Mouse (Mus musculus): ENCODE measurements around the gene 2310007B03Rik. TPM values are rescaled to one million over a fixed set of nuclear protein-coding genes. Genes with fewer than 3 reads are reported as not detected.

2310007B03Rik gene
- polyA plus RNA-seq, 1 experiment from 2014 or later, result 6.2 TPM

- peaks cover 10% of the 10 kb centered on the region for H3K4me1 ChIP-seq (ENCODE audit: control insufficient read depth, insufficient read depth, low read length)
- peak; percentile 89 for ATAC-seq (ENCODE audit: low read depth)
- peak within 1 kb of the TSS; percentile 82 for H3K4me2 ChIP-seq (ENCODE audit: low read depth, low read length)
- peaks cover 39% of the 10 kb centered on the region for H3K27me3 ChIP-seq (replicated peaks; ENCODE audit: control insufficient read depth, insufficient read depth, low read length)
- no peaks in the 10 kb centered on the region for H3K9me3 ChIP-seq (ENCODE audit: control insufficient read depth, low read length)
- peak; percentile 78 for DNase-seq (ENCODE audit: low spot score)
- H3K27ac ChIP-seq (replicated peaks; ENCODE audit: low read depth, low read length), result no peak within 1 kb of the TSS; the same call in 1 of the 2 replicates
- H3K36me3 ChIP-seq (ENCODE audit: control insufficient read depth, insufficient read depth, low read length), result no peaks in the 10 kb centered on the region
- H3K4me3 ChIP-seq (ENCODE audit: low read depth, low read length), result peak within 1 kb of the TSS; percentile 48
- peak within 1 kb of the TSS; percentile 62 for H3K9ac ChIP-seq (ENCODE audit: low read depth, low read length)
- 0% methylated on average over 29 of the region's 39 CpGs for WGBS
Observed at GRCm38 (mm10) chr1:93101571-93102061, 59.1 kb downstream of the 2310007B03Rik start, which contains the start of gene Kif1a. Gene Kif1a, minus strand, starts transcription at chr1:93101951.

Other genes starting within 250 kb of the 2310007B03Rik start
- gene Capn10, start 226.6 kb downstream of the 2310007B03Rik start, polyA plus RNA-seq (2014; fragmentation: Nextera tagmentation; extraction: Ambion mirVana), result 24.4 and 28.2 TPM in 2 replicates
- 0.52 and 1.5 TPM in 2 replicates for gene Gpr35, start 210.1 kb downstream of the 2310007B03Rik start, polyA plus RNA-seq (2014; fragmentation: Nextera tagmentation; extraction: Ambion mirVana)
- not detected in 2 replicates for gene Aqp12, start 154.6 kb downstream of the 2310007B03Rik start, polyA plus RNA-seq (2014; fragmentation: Nextera tagmentation; extraction: Ambion mirVana)
- gene Kif1a, start 59.0 kb downstream of the 2310007B03Rik start, polyA plus RNA-seq (2014; fragmentation: Nextera tagmentation; extraction: Ambion mirVana), result 30.7 and 32.4 TPM in 2 replicates
- gene Agxt, start 25.7 kb downstream of the 2310007B03Rik start, polyA plus RNA-seq (2014; fragmentation: Nextera tagmentation; extraction: Ambion mirVana), result not detected in 2 replicates
- 0.56 and 3.0 TPM in 2 replicates for gene Crocc2, start 7.8 kb upstream of the 2310007B03Rik start, polyA plus RNA-seq (2014; fragmentation: Nextera tagmentation; extraction: Ambion mirVana)
- gene Sned1, start 74.9 kb upstream of the 2310007B03Rik start, polyA plus RNA-seq (2014; fragmentation: Nextera tagmentation; extraction: Ambion mirVana), result 16.7 and 17.1 TPM in 2 replicates
- gene Mterf4, start 145.0 kb upstream of the 2310007B03Rik start, polyA plus RNA-seq (2014; fragmentation: Nextera tagmentation; extraction: Ambion mirVana), result 21.4 and 22.5 TPM in 2 replicates
- 46.9 and 47.9 TPM in 2 replicates for gene Ppp1r7, start 181.9 kb upstream of the 2310007B03Rik start, polyA plus RNA-seq (2014; fragmentation: Nextera tagmentation; extraction: Ambion mirVana)
- gene Pask, start 182.5 kb upstream of the 2310007B03Rik start, polyA plus RNA-seq (2014; fragmentation: Nextera tagmentation; extraction: Ambion mirVana), result 11.3 and 12.8 TPM in 2 replicates
- gene Ano7, start 213.0 kb upstream of the 2310007B03Rik start, polyA plus RNA-seq (2014; fragmentation: Nextera tagmentation; extraction: Ambion mirVana), result 0.85 and 1.6 TPM in 2 replicates